Mouse (Mus musculus) embryonic facial prominence, embryonic 14.5 days (tissue): ENCODE data around the gene Ttc14. TPM values are rescaled to one million over a fixed set of nuclear protein-coding genes. Genes with fewer than 3 reads are reported as not detected.
A peak's percentile ranks its signal among the peaks of the same experiment; 100 is the strongest.

Experiments
- ATAC-seq: fragments of 200-750 bp; cut with Nextera tagmentation; 2 replicates; pipeline ENCODE4 v1.8.0; 2017; ENCODE audit warnings: low read depth, moderate number of reproducible peaks, moderate TSS enrichment
- DNase-seq: peaks from one replicate; pipeline ENCODE4 v3.0.0-alpha.2; 2015; ENCODE audit warnings: low spot score
- H3K27ac ChIP-seq: fragments of 300-500 bp; sonication (generic); replicated peaks from 2 replicates; pipeline ENCODE4 v1.5.1; 2014; ENCODE audit warnings: low read depth, mild to moderate bottlenecking, low read length, moderate library complexity
- H3K27me3 ChIP-seq: fragments of 300-500 bp; sonication (generic); replicated peaks from 2 replicates; pipeline ENCODE4 v1.6.1; 2014; ENCODE audit warnings: low read length; ENCODE audit not compliant: control insufficient read depth, insufficient read depth
- H3K36me3 ChIP-seq: fragments of 300-500 bp; sonication (generic); 2 replicates; pipeline ENCODE4 v1.6.1; 2014; ENCODE audit warnings: low read length, mixed read lengths; ENCODE audit not compliant: control insufficient read depth, insufficient read depth
- H3K4me1 ChIP-seq: fragments of 300-500 bp; sonication (generic); 2 replicates; pipeline ENCODE4 v1.6.1; 2014; ENCODE audit warnings: antibody characterized with exemption, low read length; ENCODE audit not compliant: control insufficient read depth, insufficient read depth
- H3K4me2 ChIP-seq: fragments of 300-500 bp; sonication (generic); 2 replicates; pipeline ENCODE4 v1.6.1; 2014; ENCODE audit warnings: low read depth, mild to moderate bottlenecking, low read length, moderate library complexity, mixed read lengths
- H3K4me3 ChIP-seq: fragments of 300-500 bp; sonication (generic); 2 replicates; pipeline ENCODE4 v1.5.1; 2014; ENCODE audit warnings: low read depth, mild to moderate bottlenecking, low read length
- H3K9ac ChIP-seq: fragments of 300-500 bp; sonication (generic); 2 replicates; pipeline ENCODE4 v1.6.1; 2014; ENCODE audit warnings: low read depth, mild to moderate bottlenecking, low read length, moderate library complexity, mixed read lengths
- H3K9me3 ChIP-seq: fragments of 300-500 bp; sonication (generic); 2 replicates; pipeline ENCODE4 v1.6.1; 2016; ENCODE audit warnings: low read length; ENCODE audit not compliant: control insufficient read depth
- WGBS: fragments of 180-500 bp; shearing (Covaris S2); extraction: QIAGEN DNeasy Blood & Tissue Kit; methylation state at CpG from one replicate; pipeline ENCODE4 v1.1.7; 2014; 5-methylcytosine and 5-hydroxymethylcytosine counted together
- polyA plus RNA-seq: library from polyadenylated mRNA; unstranded; fragments of >200 nt; fragmentation: Nextera tagmentation; extraction: Ambion mirVana; gene quantifications from 2 replicates; pipeline ENCODE4 v1.2.1, GENCODE M21; 2014

The Ttc14 gene
- polyA plus RNA-seq, 1 experiment from 2014 or later: 58.8 TPM

GRCm38 (mm10) chr3:33843801-33844632 is 44.4 kb downstream of the Ttc14 start, which contains the start of gene Ccdc39:
Gene Ccdc39, minus strand, starts transcription at chr3:33844310.
- Histone ChIP-seq H3K4me2 (peak within 1 kb of the TSS; percentile 86), H3K27ac (no peak within 1 kb of the TSS), H3K36me3 (no peaks in the 10 kb centered on the region), H3K9ac (peak within 1 kb of the TSS; percentile 70), H3K27me3 (no peaks in the 10 kb centered on the region), H3K4me1 (0 out of 2 replicates have a peak, but pooled peaks cover 6% of the 10 kb centered on the region), H3K4me3 (peak within 1 kb of the TSS; percentile 49), H3K9me3 (no peaks in the 10 kb centered on the region)
- peak; percentile 95 for ATAC-seq
- peak; percentile 91 for DNase-seq
- 5% methylated on average over 26 of the region's 26 CpGs for whole genome bisulfite sequencing

GRCm38 (mm10) chr3:33846639-33847038 is 47.0 kb downstream of the Ttc14 start:
- H3K9me3 ChIP-seq: no peaks in the 10 kb centered on the region
- H3K36me3 ChIP-seq: no peaks in the 10 kb centered on the region
- H3K4me1 ChIP-seq: 0 out of 2 replicates have a peak, but pooled peaks cover 6% of the 10 kb centered on the region
- no peak overlapping the region for H3K4me3 ChIP-seq
- ATAC-seq (no peak), DNase-seq (no peak)
- no peak overlapping the region for H3K27ac ChIP-seq
- WGBS: 73% methylated on average over 6 of the region's 6 CpGs
- H3K27me3 ChIP-seq: no peaks in the 10 kb centered on the region
- H3K4me2 ChIP-seq: no peak overlapping the region
- no peak overlapping the region for H3K9ac ChIP-seq

DNA sequence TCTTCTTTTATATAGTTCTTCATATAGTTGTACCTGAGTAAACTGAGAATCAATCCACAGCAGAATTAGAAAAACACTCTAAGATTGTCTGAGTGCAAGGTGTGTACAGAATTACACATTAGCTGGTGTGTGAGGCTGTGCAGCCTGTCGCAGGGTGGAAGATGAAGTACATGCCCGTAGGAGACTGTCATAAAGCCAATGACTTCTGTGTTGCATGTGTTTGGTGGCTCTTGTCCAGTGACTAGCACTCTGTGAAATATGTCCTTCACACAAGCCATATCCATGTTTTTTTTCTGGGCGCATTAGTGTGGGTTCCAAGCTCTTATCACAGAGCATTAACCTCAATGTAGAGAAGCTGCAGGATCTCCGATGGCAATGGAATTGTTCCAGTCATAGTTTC is 51.2 kb downstream of the Ttc14 start:
- Histone ChIP-seq H3K27ac (no peak overlapping the region), H3K4me1 (no peaks in the 10 kb centered on the region), H3K36me3 (no peaks in the 10 kb centered on the region), H3K9me3 (no peaks in the 10 kb centered on the region), H3K4me3 (no peak overlapping the region), H3K4me2 (no peak overlapping the region), H3K9ac (no peak overlapping the region), H3K27me3 (no peaks in the 10 kb centered on the region)
- DNase-seq: no peak
- ATAC-seq: no peak
- 90% methylated on average over 4 of the region's 4 CpGs for WGBS

DNA sequence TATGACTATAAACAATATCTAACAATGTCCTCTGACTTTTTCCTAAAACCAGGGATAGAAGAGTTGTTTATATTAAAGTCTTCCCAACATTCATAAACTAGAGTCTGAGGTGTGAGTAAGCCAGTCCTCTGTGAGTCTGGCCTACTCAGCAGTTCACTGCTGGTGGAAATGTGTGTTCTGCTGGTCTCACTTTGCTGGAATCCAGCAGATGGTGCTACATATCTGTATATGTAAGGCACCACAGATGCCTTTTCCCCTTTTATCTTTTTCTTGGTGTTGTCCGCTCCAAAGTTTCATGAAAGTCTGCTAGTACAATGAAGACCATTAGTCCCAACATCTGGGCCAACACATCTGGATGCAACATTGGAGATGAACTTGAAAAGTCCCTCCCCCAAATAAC is 53.4 kb downstream of the Ttc14 start:
- Histone ChIP-seq H3K4me2 (no peak overlapping the region), H3K4me3 (no peak overlapping the region), H3K27ac (no peak overlapping the region), H3K27me3 (no peaks in the 10 kb centered on the region), H3K9me3 (no peaks in the 10 kb centered on the region), H3K9ac (no peak overlapping the region), H3K36me3 (no peaks in the 10 kb centered on the region), H3K4me1 (no peaks in the 10 kb centered on the region)
- 57% methylated on average over 1 of the region's 1 CpGs for WGBS
- ATAC-seq (no peak), DNase-seq (peak; percentile 14)

DNA sequence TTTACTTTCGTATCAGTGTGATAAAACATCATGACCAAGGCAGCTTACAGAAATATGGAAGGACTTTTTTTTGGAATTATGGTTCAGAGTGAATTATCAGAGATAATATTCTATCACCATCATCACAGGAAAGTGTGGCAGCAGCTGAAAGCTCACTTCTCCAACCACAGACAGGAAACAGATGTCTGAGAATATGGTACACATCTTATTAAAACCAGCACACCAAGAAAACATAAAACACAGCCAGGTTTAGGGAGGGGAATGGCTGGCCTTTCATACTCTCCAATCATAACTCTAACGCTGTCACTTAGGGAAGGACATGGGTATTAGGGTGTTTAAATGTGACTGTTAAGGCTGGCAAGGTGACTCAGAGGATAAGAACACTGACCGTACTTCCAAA is 59.3 kb downstream of the Ttc14 start:
- ATAC-seq: no peak
- H3K9ac ChIP-seq: no peak overlapping the region
- H3K4me2 ChIP-seq: no peak overlapping the region
- no peak for DNase-seq
- WGBS: 68% methylated on average over 3 of the region's 3 CpGs
- H3K4me1 ChIP-seq: no peaks in the 10 kb centered on the region
- H3K27me3 ChIP-seq: no peaks in the 10 kb centered on the region
- H3K27ac ChIP-seq: no peak overlapping the region
- H3K36me3 ChIP-seq: no peaks in the 10 kb centered on the region
- H3K4me3 ChIP-seq: no peak overlapping the region
- H3K9me3 ChIP-seq: no peaks in the 10 kb centered on the region

- no peak for ATAC-seq
Measured at GRCm38 (mm10) chr3:33864000-33864540, 64.4 kb downstream of the Ttc14 start.

More at GRCm38 (mm10) chr3:33864000-33864540, 64.4 kb downstream of the Ttc14 start:
- Histone ChIP-seq H3K27me3 (no peaks in the 10 kb centered on the region), H3K4me1 (no peaks in the 10 kb centered on the region), H3K9me3 (no peaks in the 10 kb centered on the region), H3K27ac (no peak overlapping the region), H3K36me3 (no peaks in the 10 kb centered on the region), H3K4me3 (no peak overlapping the region), H3K9ac (no peak overlapping the region), H3K4me2 (no peak overlapping the region)
- no peak for DNase-seq

Other genes with a start within 250 kb of the Ttc14 start
- gene Ccdc39, start 44.5 kb downstream of the Ttc14 start, polyA plus RNA-seq: 4.8 and 7.1 TPM in 2 replicates
- 78.8 and 82.4 TPM in 2 replicates for gene Fxr1, start 220.1 kb downstream of the Ttc14 start, polyA plus RNA-seq